Mouse (Mus musculus) adrenal gland, postnatal 10 days (tissue): ENCODE results near the gene Klk7. TPM values are rescaled to one million over a fixed set of nuclear protein-coding genes. Genes with fewer than 3 reads are reported as not detected.

Experiments
- DNase-seq: peaks from one replicate; pipeline ENCODE4 v3.0.0; 2021; ENCODE audit warnings: mixed read lengths
- total RNA-seq, 2 experiments: library from RNA; stranded (reverse); gene quantifications; 2 replicates each; pipeline ENCODE4 v1.2.3; 2021

Klk7 gene
- total RNA-seq, 2 experiments from 2014 or later = not detected

GRCm38 (mm10) chr7:43797333-43797769 is 13.7 kb upstream of the Klk7 start, which contains the start of gene Klk8:
Gene Klk8 (plus strand): TSS chr7:43797577.
- peak; percentile 20 for DNase-seq

GRCm38 (mm10) chr7:43797844-43798462 is 13.1 kb upstream of the Klk7 start:
- no peak for DNase-seq

GRCm38 (mm10) chr7:43799876-43800275 is 11.2 kb upstream of the Klk7 start:
- no peak for DNase-seq

- no peak for DNase-seq
These were observed 4.1 kb downstream of the Klk7 start for GRCm38 (mm10) chr7:43815211-43815610.

- no peak for DNase-seq
These were observed 5.7 kb downstream of the Klk7 start for GRCm38 (mm10) chr7:43816746-43817145.

DNA sequence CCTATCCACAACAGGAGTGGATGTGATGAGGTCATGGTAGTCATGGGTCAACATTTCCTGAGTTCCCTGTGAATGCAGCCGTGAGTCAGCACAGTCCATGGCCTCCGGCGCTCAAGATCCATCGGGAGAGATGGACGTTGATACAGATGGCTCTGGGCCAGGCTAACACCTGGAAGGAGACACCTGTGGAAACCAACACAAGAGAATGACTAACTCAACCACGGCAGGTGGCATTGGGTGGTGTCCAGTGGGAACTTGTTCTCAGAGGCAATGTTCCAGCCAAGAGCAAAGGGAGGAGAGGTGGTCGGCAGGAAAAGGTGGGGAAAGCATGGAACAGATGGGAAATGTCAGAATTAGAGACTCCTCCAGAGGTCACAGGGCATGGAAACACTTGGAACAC is 10.5 kb downstream of the Klk7 start:
- no peak for DNase-seq

DNA sequence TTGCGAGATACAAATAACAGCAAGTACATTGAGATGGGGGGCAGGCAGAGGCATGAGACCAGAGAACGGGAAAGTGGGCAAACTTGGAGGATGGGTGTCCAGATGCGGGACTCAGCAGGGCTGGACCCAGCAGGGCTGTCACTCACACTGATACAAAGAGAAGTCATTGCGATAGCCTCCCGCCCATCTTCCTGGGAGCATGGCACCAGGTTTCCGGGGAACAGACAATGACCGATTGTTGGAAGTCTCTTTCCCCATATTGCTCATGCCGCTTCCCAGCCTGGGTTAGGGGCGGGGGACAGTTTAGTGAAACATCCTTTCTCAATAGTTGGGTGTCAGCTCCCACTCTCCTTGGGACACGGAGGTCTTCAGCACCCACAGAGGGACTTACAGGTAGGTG is 13.1 kb downstream of the Klk7 start, which contains the start of gene Klk6:
Gene Klk6, plus strand, starts transcription at position 301 of the 400 bp plus-strand sequence.
- DNase-seq = no peak

GRCm38 (mm10) chr7:43826056-43826455 is 15.0 kb downstream of the Klk7 start:
- DNase-seq = no peak

- no peak for DNase-seq
These were observed 16.6 kb downstream of the Klk7 start for GRCm38 (mm10) chr7:43827706-43828105.

- DNase-seq = no peak
These were observed 17.9 kb downstream of the Klk7 start for GRCm38 (mm10) chr7:43829006-43829405.

DNA sequence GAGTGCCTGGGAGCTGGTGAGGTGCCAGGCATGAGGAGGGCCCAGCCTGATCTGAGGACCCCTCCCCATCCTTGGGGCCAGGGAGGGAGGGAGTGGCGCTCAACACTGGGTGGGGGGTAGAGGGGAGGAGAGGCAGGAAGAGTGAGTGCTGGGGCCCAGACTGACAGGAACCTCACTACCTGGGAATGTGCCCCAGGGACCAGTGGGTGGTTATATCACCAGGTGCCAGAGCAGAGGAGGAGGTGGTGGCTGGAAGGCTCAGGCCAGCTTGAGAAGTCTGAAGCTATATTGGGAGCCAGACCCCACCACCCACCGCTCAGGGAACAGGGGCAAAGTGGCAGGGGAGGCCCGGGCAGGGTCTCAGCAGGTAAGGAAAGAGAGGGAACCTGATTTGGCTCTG is 30.6 kb downstream of the Klk7 start, which contains the start of gene Klk5:
Gene Klk5, plus strand, starts transcription at position 271 of the 400 bp plus-strand sequence.
- no peak for DNase-seq

- no peak for DNase-seq
These were observed 32.7 kb downstream of the Klk7 start for GRCm38 (mm10) chr7:43843801-43844200.

- DNase-seq = no peak
These were observed 40.5 kb downstream of the Klk7 start for GRCm38 (mm10) chr7:43851616-43852015.

DNA sequence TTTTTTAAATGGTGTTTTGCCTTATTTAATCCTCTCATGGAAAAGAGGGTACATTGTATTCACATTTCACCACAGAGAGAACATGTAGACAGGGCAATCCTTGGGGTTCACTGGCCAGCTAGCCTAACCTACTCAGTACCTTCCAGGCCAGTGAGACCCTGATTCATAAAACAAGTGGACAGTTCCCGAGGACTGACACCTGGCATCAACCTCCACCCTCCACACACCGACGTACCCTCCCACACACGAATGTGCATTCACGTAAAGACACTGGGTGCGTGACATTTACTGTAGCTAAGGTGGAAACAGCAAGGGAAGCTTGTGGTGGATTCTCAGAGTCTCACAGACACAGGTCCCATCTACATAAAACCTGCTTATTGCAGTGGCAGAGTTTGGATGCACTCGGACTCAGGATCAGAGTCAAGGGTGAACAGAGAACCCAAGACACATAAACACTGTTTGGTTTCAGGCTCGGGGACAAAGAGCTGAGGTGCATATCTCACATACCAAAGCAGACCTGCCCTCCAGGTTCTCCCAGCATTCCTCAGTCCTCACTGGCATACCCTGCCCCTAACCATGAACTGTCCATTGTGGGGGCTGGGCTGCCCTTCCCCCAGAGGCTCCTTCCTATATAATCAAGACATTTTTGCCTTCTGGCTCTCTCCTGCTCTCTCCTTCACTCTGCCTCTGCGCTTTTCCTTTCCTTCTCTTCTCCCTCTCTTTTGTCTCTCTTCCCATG is 43.7 kb downstream of the Klk7 start:
- no peak for DNase-seq

- no peak for DNase-seq
These were observed 44.6 kb downstream of the Klk7 start for GRCm38 (mm10) chr7:43855709-43856108.

GRCm38 (mm10) chr7:43856307-43856706 is 45.2 kb downstream of the Klk7 start:
- no peak for DNase-seq

DNA sequence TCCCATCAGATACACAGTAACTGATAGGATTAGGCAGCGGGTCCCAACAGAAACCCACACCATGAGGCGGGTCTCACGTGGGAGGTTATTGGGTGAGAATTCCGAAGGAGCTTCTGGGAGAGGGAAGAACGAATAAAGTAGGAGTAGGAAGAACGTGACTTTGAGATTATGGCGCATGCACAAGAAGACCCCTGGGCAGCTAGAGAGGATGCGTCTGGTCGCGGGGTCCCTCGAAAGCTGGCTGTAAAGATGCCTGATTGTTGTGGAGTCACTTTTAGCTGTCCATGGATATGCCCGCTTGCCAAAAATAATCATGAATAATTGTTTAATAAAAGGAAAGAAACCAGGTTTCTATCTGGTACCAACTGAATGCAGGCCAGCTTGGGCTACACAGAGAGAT is 46.4 kb downstream of the Klk7 start:
- no peak for DNase-seq

DNA sequence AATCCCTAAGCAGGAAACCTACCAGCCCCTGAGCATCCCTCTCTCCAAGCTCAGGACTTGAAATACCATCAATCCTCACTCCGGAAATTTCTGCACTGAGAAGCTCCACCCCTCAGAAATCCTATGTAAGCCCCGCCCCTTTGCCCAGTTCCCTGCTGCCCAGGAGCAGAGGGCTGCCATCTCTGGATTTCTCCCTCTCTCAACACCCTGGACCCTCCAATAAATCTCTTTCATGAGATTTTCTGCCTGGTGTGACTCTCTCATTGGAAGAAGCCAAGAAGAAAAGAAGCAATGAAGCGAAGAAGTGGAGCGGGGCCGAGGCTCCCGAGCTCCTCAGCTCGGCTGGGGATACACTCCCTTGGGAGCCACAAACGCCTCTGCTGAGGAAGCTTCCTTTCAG is 49.3 kb downstream of the Klk7 start:
- DNase-seq = no peak

Other genes starting within 250 kb of the Klk7 start
- gene Zfp658, start 249.0 kb upstream of the Klk7 start, total RNA-seq = 1 to 10 TPM; 1.9 to 2.5 TPM
- gene Zfp719, start 231.7 kb upstream of the Klk7 start, total RNA-seq = 10 to 100 TPM; 10.8 to 12.5 TPM
- under 1 TPM in 1 of 2 experiments, not detected in 1; 0.27 TPM for gene Zfp819, start 204.1 kb upstream of the Klk7 start, total RNA-seq
- gene Ceacam18, start 176.6 kb upstream of the Klk7 start, total RNA-seq = not detected
- 1 to 10 TPM; 1.1 to 1.6 TPM for gene Siglece, start 151.1 kb upstream of the Klk7 start, total RNA-seq
- 1 to 10 TPM; 9.7 to 9.8 TPM for gene Ctu1, start 139.3 kb upstream of the Klk7 start, total RNA-seq
- gene Klk14, start 120.9 kb upstream of the Klk7 start, total RNA-seq = under 1 TPM in 1 of 2 experiments, not detected in 1; 0.24 TPM
- not detected for gene Klk13, start 98.7 kb upstream of the Klk7 start, total RNA-seq
- not detected for gene Klk12, start 42.4 kb upstream of the Klk7 start, total RNA-seq
- under 1 TPM in 1 of 2 experiments, not detected in 1; 0.27 TPM for gene Klk11, start 36.7 kb upstream of the Klk7 start, total RNA-seq
- gene Klk10, start 30.3 kb upstream of the Klk7 start, total RNA-seq = under 1 TPM; 0.45 to 0.79 TPM
- gene Klk9, start 19.4 kb upstream of the Klk7 start, total RNA-seq = not detected
- gene Klk8, start 13.7 kb upstream of the Klk7 start, total RNA-seq = 1 to 10 TPM; 7.0 to 7.3 TPM
- not detected for gene Klk6, start 13.2 kb downstream of the Klk7 start, total RNA-seq
- gene Klk5, start 30.7 kb downstream of the Klk7 start, total RNA-seq = not detected
- under 1 TPM; 0.21 to 0.24 TPM for gene Klk4, start 69.9 kb downstream of the Klk7 start, total RNA-seq
- gene Klk15, start 122.4 kb downstream of the Klk7 start, total RNA-seq = not detected
- not detected for gene Klk1b8, start 139.4 kb downstream of the Klk7 start, total RNA-seq
- gene Klk1b1, start 155.5 kb downstream of the Klk7 start, total RNA-seq = not detected
- gene Klk1b9, start 164.8 kb downstream of the Klk7 start, total RNA-seq = not detected
- gene Klk1b11, start 184.6 kb downstream of the Klk7 start, total RNA-seq = not detected
- gene Klk1b26, start 200.9 kb downstream of the Klk7 start, total RNA-seq = not detected
- gene Klk1b27, start 241.0 kb downstream of the Klk7 start, total RNA-seq = under 1 TPM in 1 of 2 experiments, not detected in 1; 0.30 TPM